Mouse (Mus musculus) heart, adult 2 months (tissue): ENCODE results near the gene Liph.

Source experiments
- CTCF ChIP-seq: fragments of 200-600 bp; IDR thresholded peaks from 2 replicates; pipeline ENCODE4 v1.8.1; 2022; ENCODE audit warnings: antibody characterized with exemption, mild to moderate bottlenecking, moderate library complexity
- EP300 ChIP-seq: fragments of 200-500 bp; IDR thresholded peaks from 2 replicates; pipeline ENCODE4 v1.6.1; 2011; ENCODE audit warnings: low read depth, low read length, control low read depth; ENCODE audit not compliant: insufficient read depth

- TF ChIP-seq CTCF (no peak), EP300 (no peak)
Observed at GRCm38 (mm10) chr16:21905996-21906395, 89.5 kb downstream of the Liph start.
